Mouse (Mus musculus) CD4-positive naive resting alpha-beta T cell, adult 76 days (primary cell): ENCODE data around the gene Jrkl. TPM values are rescaled to one million over a fixed set of nuclear protein-coding genes. Genes with fewer than 3 reads are reported as not detected.

Source experiments
- total RNA-seq: library from RNA; stranded (reverse); gene quantifications from one replicate; pipeline ENCODE4 v1.2.4, GENCODE M21; 2023

Jrkl gene
- total RNA-seq, result 7.9 TPM

DNA sequence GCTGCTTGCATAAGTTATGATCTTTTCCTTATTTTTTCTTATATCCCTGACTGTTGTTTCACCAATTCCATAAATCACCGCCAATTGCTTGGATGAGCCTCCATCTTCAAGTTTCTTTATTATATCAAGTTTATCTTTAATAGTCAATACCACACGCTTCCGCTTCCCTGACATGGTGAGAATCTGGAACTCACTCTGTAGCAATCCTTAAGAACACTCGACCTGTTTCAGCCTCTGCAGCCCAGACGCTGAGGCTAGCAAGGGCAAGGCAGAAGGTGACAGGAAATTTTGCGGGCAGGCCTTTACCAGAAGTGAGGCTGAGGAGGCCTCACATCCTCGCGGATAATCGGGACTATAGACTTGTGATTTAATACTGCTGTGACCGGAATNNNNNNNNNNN is at the start of gene Jrkl:
TSS of gene Jrkl (minus strand) at position 349 of the 400 bp plus-strand sequence.

GRCm38 (mm10) chr9:13246815-13247638 is 1.4 kb upstream of the Jrkl start, which contains the start of gene Ccdc82:
Gene Ccdc82, plus strand, starts transcription at chr9:13246955.

Other genes with a start within 250 kb of the Jrkl start
- 56.1 TPM for gene Ccdc82, start 1.1 kb upstream of the Jrkl start, total RNA-seq
- gene Maml2, start 52.1 kb upstream of the Jrkl start, total RNA-seq, result 64.6 TPM
- not detected for gene Gm17571, start 200.9 kb upstream of the Jrkl start, total RNA-seq